Mouse (Mus musculus): ENCODE results near the gene Rbm8a. TPM values are rescaled to one million over a fixed set of nuclear protein-coding genes. Genes with fewer than 3 reads are reported as not detected.

Rbm8a gene
- 18.6 and 20.5 TPM in 2 replicates for polyA plus RNA-seq (2012; rRNA removed)

GRCm38 (mm10) chr3:96629729-96630600 is at the start of gene Rbm8a:
Gene Rbm8a, plus strand, starts transcription at chr3:96629933.

GRCm38 (mm10) chr3:96593790-96594560 is 35.8 kb upstream of the Rbm8a start, which contains the start of gene Polr3gl:
Gene Polr3gl, minus strand, starts transcription at chr3:96594181.

DNA sequence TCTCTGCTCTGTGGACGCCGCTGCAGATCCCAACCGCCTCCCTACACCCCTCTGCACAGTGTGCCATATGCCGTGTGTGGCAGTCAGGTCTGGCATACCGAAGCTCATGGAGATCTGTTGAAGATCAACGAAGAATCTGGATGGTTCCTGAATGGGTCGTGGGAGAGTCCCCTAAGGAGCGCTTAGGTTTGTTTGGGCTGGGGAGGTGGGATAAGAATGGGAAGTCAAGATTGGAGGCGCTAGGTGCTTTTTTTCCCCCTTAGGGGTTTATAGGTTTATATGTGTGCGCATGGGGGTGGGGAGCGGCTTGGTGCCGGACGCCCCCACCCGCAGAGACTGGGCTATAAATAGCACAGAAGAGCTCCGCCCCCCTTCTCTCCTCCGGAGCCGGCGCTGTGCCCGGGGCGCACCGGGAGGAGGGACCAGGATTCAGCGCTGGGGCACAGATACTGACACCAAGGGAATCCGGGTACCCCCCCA is 33.5 kb upstream of the Rbm8a start, which contains the start of gene Ankrd34a:
Gene Ankrd34a (plus strand): TSS at position 409 of the 480 bp plus-strand sequence.

DNA sequence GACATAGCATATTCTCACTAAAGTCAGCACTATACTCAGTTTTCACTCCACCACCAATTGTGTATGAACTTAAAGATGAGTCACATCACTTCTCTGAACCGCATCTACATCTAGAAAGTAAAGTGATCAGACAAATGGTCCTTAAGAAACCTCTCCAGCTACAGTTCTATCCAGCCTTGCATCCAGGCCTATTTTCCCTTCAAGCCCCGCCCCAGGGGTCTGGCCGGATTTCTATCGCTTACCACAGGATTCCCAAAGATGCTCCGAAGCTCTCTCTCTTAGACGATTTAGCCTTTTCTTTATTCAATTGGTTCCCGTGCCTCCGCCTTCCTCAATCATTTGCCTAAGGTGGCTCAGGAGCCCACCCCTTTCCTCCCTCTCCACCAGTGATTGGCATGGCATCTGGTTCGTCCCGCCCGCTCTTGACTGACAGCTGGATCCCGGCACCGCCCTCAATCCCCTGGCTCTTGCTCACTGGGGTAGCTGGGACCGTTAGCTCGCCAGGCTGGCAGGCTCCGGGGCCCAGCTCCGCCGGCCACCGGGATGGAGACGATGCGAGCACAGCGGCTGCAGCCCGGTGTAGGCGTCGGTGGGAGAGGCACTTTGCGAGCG is 29.0 kb upstream of the Rbm8a start, which contains the start of gene Lix1l:
Gene Lix1l (plus strand): TSS at position 511 of the 612 bp plus-strand sequence.

GRCm38 (mm10) chr3:96634928-96635879 is 5.5 kb downstream of the Rbm8a start, which contains the start of the genes Pex11b and Gm42957:
Gene Pex11b, plus strand, starts transcription at chr3:96635376.
Gene Gm42957, plus strand, starts transcription at chr3:96635474.

GRCm38 (mm10) chr3:96645018-96645649 is 15.4 kb downstream of the Rbm8a start, which contains the start of gene Itga10:
Gene Itga10, plus strand, starts transcription at chr3:96645584.

DNA sequence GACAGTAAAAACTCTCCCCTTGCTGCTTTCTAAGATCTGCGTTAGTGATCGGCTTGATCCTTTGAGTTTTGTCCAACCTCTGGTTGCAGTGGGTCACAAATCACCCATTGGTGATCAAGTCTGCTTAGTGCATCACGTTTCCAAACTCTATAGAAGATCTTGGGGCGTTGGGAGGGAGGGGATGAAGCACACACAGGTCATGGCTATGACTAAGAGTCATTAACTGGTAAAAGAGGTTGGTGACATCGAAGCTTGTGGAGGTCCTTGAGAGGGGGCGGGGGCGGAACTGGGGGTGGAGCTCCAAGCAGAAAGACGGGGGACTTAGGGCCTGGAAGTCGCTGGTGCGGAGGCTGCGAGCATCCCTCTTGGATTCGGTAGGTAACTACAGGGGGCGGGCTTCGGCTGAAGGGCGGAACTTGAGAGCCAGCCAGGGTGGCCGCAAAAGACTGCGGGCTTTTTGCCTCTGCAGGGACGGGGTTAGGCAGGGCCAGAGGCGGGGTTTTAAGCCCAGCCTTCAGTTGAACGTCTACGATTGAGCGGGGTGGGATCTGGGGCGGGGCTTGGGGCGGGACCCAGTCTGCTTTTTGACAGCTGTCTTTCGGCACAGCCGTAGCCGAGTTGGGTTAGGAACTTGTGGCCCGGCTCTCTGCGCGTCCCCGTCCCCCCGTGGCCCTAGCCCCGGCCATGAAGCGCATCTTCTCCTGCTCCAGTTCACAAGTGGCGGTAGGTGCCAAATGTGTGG is 40.2 kb downstream of the Rbm8a start, which contains the start of gene Ankrd35:
Gene Ankrd35 (plus strand): TSS at position 405 of the 742 bp plus-strand sequence.

Other genes starting within 250 kb of the Rbm8a start
- 0.05 and 0.07 TPM in 2 replicates for gene BC107364, start 177.6 kb upstream of the Rbm8a start, polyA plus RNA-seq (2012; rRNA removed)
- gene Hfe2, start 104.8 kb upstream of the Rbm8a start, polyA plus RNA-seq (2012; rRNA removed): 40.3 and 47.5 TPM in 2 replicates
- 144 and 281 TPM in 2 replicates for gene Txnip, start 72.0 kb upstream of the Rbm8a start, polyA plus RNA-seq (2012; rRNA removed)
- gene Gm16253, start 52.9 kb upstream of the Rbm8a start, polyA plus RNA-seq (2012; rRNA removed): not detected in 2 replicates
- gene Polr3gl, start 35.8 kb upstream of the Rbm8a start, polyA plus RNA-seq (2012; rRNA removed): 19.6 and 26.1 TPM in 2 replicates
- gene Ankrd34a, start 33.3 kb upstream of the Rbm8a start, polyA plus RNA-seq (2012; rRNA removed): 0.03 and 0.04 TPM in 2 replicates
- 3.6 and 3.8 TPM in 2 replicates for gene Lix1l, start 28.8 kb upstream of the Rbm8a start, polyA plus RNA-seq (2012; rRNA removed)
- 16.6 and 17.3 TPM in 2 replicates for gene Pex11b, start 5.4 kb downstream of the Rbm8a start, polyA plus RNA-seq (2012; rRNA removed)
- 0.01 and 0.04 TPM in 2 replicates for gene Gm42957, start 5.5 kb downstream of the Rbm8a start, polyA plus RNA-seq (2012; rRNA removed)
- 0.61 TPM in 2 replicates for gene Itga10, start 15.7 kb downstream of the Rbm8a start, polyA plus RNA-seq (2012; rRNA removed)
- 0.34 and 0.50 TPM in 2 replicates for gene Ankrd35, start 40.2 kb downstream of the Rbm8a start, polyA plus RNA-seq (2012; rRNA removed)
- 5.5 and 6.9 TPM in 2 replicates for gene Pias3, start 66.5 kb downstream of the Rbm8a start, polyA plus RNA-seq (2012; rRNA removed)
- gene Nudt17, start 78.6 kb downstream of the Rbm8a start, polyA plus RNA-seq (2012; rRNA removed): 0.32 and 0.43 TPM in 2 replicates
- 18.6 and 20.2 TPM in 2 replicates for gene Polr3c, start 97.7 kb downstream of the Rbm8a start, polyA plus RNA-seq (2012; rRNA removed)
- gene Rnf115, start 97.7 kb downstream of the Rbm8a start, polyA plus RNA-seq (2012; rRNA removed): 14.4 and 15.0 TPM in 2 replicates
- gene Pdzk1, start 199.4 kb downstream of the Rbm8a start, polyA plus RNA-seq (2012; rRNA removed): 32.2 and 37.5 TPM in 2 replicates
- gene Cd160, start 199.4 kb downstream of the Rbm8a start, polyA plus RNA-seq (2012; rRNA removed): 0.31 and 0.60 TPM in 2 replicates